Mouse (Mus musculus): ENCODE measurements around the gene Kl. TPM values are rescaled to one million over a fixed set of nuclear protein-coding genes. Genes with fewer than 3 reads are reported as not detected.

The Kl gene
- total RNA-seq, 2 experiments from 2014 or later: 0.08 to 0.17 TPM

DNA sequence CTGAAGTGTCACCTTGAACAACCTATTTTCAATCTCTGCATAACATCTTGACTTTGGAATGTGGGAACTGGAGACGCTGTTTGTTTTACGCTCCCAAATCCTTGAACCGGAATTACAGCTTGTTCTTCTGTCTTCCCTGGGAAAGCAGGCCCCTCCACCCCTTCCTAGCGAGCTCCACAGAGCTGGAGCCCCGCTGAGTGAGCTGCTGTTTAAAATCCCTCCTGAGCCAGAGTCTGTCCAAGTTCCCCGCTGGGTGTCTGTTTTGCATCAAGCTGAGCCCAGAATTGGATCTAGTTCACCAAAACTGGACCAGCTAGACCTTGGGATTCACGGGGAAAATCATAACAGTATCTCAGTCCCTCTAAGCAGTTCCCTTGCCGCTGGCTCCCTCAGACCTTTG is 71.1 kb downstream of the Kl start:
- DNase-seq (ENCODE audit: low spot score): peak; percentile 9
- intact Hi-C loops (cut with DNase I): no loop called here

DNA sequence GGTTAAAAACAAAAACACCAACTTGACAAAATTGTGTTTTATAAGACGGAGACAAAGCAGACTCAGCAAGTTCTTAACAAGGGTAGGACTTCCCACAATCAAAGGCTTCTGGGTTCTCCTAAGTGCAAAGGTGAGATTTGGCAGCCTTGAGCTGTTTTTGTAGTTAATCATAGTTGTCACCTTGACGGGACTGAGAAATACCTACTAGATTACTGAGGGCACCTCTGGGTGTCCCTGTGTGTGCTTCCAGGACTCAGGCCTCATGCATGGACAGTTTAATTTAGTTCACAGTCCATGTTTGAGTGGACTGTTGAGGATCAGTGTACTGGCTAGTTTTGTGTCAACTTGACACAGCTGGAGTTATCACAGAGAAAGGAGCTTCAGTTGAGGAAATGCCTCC is 72.1 kb downstream of the Kl start:
- intact Hi-C loops (cut with DNase I): no loop called here
- no peak for DNase-seq (ENCODE audit: low spot score)

DNA sequence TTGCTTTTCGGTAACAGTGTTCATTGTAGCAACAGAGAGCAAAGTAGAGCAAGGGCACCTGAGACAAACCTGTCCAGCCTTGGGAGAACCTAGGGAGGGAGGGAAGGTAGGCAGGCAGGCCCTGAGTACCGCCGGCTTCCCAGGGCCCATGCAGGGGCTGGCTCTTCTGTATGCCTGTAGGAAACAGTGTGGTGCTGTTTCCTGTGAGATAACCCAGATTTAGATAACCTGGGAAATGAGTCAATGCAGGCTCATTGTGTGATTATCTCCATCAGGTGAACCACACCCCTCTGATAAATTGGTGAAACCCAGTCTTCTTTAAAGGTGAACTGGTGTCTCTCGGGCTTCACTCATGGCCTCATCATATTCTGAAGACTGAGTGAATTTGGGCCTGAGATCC is 73.7 kb downstream of the Kl start:
- intact Hi-C loops (cut with DNase I): no loop called here
- DNase-seq (ENCODE audit: low spot score): no peak

DNA sequence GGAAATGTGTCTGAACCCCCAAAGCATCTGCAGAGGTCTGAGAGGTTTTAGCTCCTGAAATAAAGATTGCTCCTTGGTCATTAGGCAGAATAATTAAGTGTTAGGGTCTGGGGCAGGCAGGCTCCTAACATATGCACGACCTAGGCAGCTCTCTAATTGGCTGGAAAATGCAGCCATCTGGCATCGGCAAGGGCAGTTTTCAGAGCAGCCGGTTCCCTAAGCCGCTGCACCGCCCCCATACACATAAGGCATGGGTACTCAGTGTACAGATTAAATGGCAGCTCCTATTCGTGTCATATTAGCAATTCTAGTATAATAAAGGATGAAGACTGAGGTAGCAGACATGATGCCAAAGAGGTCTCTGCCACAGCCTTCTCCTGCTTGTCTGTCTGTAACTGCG is 74.8 kb downstream of the Kl start:
- intact Hi-C loops (cut with DNase I): no loop called here

DNA sequence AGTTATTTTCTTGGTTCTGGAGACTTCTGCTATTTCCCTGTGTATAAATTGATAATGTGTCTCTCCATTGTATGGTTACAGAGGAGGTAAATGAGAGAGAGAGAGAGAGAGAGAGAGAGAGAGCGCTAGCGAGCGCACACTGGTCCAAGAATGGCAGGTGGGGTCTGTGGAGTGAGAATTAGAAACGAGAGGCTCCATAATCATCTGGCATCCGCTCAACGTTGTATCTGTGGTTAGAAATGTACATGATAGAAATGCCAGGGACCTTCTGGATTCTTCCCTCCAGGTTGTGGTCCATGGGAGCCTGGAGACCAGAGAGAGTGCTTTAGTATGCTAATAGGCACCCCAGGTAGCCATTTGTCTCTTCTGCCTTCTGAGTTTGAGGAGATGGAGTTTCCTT is 76.5 kb downstream of the Kl start:
- intact Hi-C loops (cut with DNase I): no loop called here
- no peak for DNase-seq (ENCODE audit: low spot score)

More for the DNA sequence above, 74.8 kb downstream of the Kl start:
- no peak for DNase-seq (ENCODE audit: low spot score)

DNA sequence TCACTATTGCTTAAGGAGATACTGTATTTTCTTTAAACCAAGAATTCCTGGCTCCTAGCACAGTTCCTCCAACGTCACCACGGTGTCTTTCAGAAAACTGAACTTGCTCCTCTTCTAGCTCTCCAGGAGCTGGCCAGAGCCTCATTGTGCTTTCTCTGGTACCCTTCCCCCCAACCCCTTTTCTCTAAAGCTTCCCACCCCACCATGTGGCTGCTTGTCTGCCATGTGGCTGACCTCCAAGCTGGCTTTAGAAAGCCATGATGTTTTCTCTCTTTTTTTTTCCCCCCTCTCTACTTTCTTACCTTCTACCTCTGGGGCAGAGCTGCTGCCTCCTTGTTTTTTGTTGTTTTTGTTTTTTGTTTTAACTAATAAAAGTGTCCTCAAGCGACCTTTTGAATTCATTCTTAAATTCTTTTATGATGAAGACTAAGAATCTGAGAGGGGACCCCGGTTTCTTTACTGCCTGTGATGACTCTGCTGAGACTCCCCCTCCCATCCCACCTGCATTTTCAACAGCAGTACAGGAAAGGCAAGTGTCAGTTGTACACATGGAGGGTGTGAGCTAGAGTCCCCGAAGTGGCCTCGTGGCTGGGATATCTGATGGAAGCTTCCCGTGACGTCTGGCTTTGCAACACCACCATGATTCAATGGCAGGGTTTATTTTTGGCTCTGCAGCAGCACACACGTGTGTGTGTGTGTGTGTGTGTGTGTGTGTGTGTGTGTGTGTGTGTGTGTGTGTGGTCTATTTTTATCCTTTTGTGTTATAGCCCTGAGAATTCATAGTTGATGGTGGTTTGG is 82.5 kb downstream of the Kl start:
- intact Hi-C loops (cut with DNase I): no loop called here
- no peak for DNase-seq (ENCODE audit: low spot score)

DNA sequence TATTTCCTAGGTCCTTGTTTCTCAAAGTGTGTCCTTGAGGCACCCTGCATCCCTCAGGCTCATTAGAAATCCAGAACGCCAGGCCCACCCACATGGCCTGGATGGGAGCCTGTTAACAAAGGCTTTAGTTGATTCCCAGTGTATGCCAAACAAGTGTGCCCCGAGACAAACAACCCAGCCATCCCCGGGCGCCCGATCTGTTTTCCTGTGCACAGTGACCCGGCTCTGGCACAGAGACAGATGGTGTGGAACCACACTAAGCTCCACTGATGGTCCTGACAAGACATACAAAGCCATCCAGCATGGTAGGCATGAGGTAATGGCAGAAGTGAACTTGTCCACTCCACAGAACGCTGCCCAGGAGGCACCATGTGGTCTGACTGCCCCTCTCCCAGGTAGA is 85.5 kb downstream of the Kl start:
- DNase-seq (ENCODE audit: low spot score): no peak
- intact Hi-C loops (cut with DNase I): no loop called here

DNA sequence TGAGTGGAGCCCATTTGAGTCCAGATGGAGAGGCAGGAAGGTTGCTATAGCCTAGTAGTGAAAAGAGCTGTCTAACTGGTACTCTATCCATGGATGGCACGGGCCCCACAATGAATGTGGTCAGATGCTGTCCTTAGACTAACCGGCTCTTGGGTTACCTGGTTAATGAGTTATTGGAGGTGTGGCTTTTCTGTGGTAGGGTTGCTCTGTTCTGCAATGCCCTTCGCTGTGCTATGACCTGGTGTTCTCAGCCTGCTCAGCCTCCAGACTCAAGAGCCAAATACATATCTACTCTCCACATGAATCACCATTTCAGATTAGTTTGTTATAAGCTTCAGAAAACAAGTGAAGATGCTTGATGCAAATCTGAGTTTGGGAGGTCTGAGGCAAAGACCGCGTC is 90.5 kb downstream of the Kl start:
- intact Hi-C loops (cut with DNase I): loop anchor here (10.0 kb wide), 1 partner anchor 322 kb away; no protein-coding TSS in a partner anchor

More for the DNA sequence above, 90.5 kb downstream of the Kl start:
- DNase-seq (ENCODE audit: low spot score): no peak
